Mouse (Mus musculus): Measurements from ENCODE around the gene Mas1. TPM values are rescaled to one million over a fixed set of nuclear protein-coding genes. Genes with fewer than 3 reads are reported as not detected.
A peak's percentile ranks its signal among the peaks of the same experiment; 100 is the strongest.

The Mas1 gene
- total RNA-seq (2014; rRNA removed) (1.5 and 2.2 TPM in 2 replicates), polyA plus RNA-seq (2015; fragmentation: Nextera tagmentation; extraction: Ambion mirVana) (1.4 and 2.4 TPM in 2 replicates)

GRCm38 (mm10) chr17:12868043-12868442 is at the start of gene Mas1:
Gene Mas1, minus strand, starts transcription at chr17:12868143.
- ATAC-seq (no peak), DNase-seq (no peak)
- Histone ChIP-seq H3K4me3 (ENCODE audit: low read depth, low read length) (no peak within 1 kb of the TSS), H3K9me3 (ENCODE audit: low read length) (no peaks in the 10 kb centered on the region), H3K27me3 (ENCODE audit: insufficient read depth, low read length) (no peaks in the 10 kb centered on the region), H3K4me2 (ENCODE audit: low read depth) (no peak within 1 kb of the TSS), H3K9ac (no peak within 1 kb of the TSS), H3K4me1 (ENCODE audit: insufficient read depth) (no peaks in the 10 kb centered on the region), H3K27ac (ENCODE audit: low read depth, low read length) (no peak within 1 kb of the TSS), H3K36me3 (ENCODE audit: insufficient read depth) (no peaks in the 10 kb centered on the region)
- 60% methylated on average over 2 of the region's 2 CpGs for WGBS
- no peak for TF ChIP-seq CTCF (IDR thresholded peaks at IDR 0.05; ENCODE audit: low read depth)

GRCm38 (mm10) chr17:12916588-12917380 is 48.8 kb upstream of the Mas1 start:
- ATAC-seq: peak; percentile 34
- H3K27ac ChIP-seq (ENCODE audit: low read depth, low read length): peak overlapping the region; percentile 91
- peak overlapping the region; percentile 53 for H3K4me2 ChIP-seq (ENCODE audit: low read depth)
- peak overlapping the region; percentile 99 for H3K9ac ChIP-seq
- no peak for DNase-seq
- whole genome bisulfite sequencing: 1% methylated on average over 40 of the region's 40 CpGs
- peak overlapping the region; percentile 70 for H3K4me3 ChIP-seq (ENCODE audit: low read depth, low read length)
- 0 out of 2 replicates have a peak, but pooled peaks cover 4% of the 10 kb centered on the region for H3K4me1 ChIP-seq (ENCODE audit: insufficient read depth)
- no peaks in the 10 kb centered on the region for H3K9me3 ChIP-seq (ENCODE audit: low read length)
- TF ChIP-seq CTCF (IDR thresholded peaks at IDR 0.05; ENCODE audit: low read depth): no peak
- peaks cover 51% of the 10 kb centered on the region for H3K36me3 ChIP-seq (ENCODE audit: insufficient read depth)
- no peaks in the 10 kb centered on the region for H3K27me3 ChIP-seq (ENCODE audit: insufficient read depth, low read length)

- Histone ChIP-seq H3K27me3 (ENCODE audit: insufficient read depth, low read length) (no peaks in the 10 kb centered on the region), H3K9me3 (ENCODE audit: low read length) (no peaks in the 10 kb centered on the region), H3K36me3 (ENCODE audit: insufficient read depth) (peaks cover 50% of the 10 kb centered on the region), H3K27ac (ENCODE audit: low read depth, low read length) (peak within 1 kb of the TSS; percentile 91), H3K4me1 (ENCODE audit: insufficient read depth) (0 out of 2 replicates have a peak, but pooled peaks cover 4% of the 10 kb centered on the region), H3K4me2 (ENCODE audit: low read depth) (peak within 1 kb of the TSS; percentile 62), H3K4me3 (ENCODE audit: low read depth, low read length) (peak within 1 kb of the TSS; percentile 70), H3K9ac (peak within 1 kb of the TSS; percentile 99)
- DNase-seq (peak; percentile 100), ATAC-seq (peak; percentile 98)
- 2% methylated on average over 56 of the region's 56 CpGs for WGBS
- no peak for TF ChIP-seq CTCF (IDR thresholded peaks at IDR 0.05; ENCODE audit: low read depth)
These were observed 48.1 kb upstream of the Mas1 start, which contains the start of gene Mrpl18 for GRCm38 (mm10) chr17:12915881-12916583. Gene Mrpl18, minus strand, starts transcription at chr17:12916345.

- peak; percentile 10 for DNase-seq
- H3K36me3 ChIP-seq (ENCODE audit: insufficient read depth): peaks cover 49% of the 10 kb centered on the region
- no peak for ATAC-seq
These were observed 47.5 kb upstream of the Mas1 start, which contains the start of gene Tcp1 for GRCm38 (mm10) chr17:12915488-12915880. Gene Tcp1, plus strand, starts transcription at chr17:12915701.

GRCm38 (mm10) chr17:12910391-12910790 is 42.4 kb upstream of the Mas1 start:
- 88% methylated on average over 8 of the region's 8 CpGs for WGBS

More at GRCm38 (mm10) chr17:12915488-12915880, 47.5 kb upstream of the Mas1 start, which contains the start of gene Tcp1:
- Histone ChIP-seq H3K9ac (peak within 1 kb of the TSS; percentile 99), H3K4me3 (ENCODE audit: low read depth, low read length) (peak within 1 kb of the TSS; percentile 70), H3K4me2 (ENCODE audit: low read depth) (peak within 1 kb of the TSS; percentile 62), H3K4me1 (ENCODE audit: insufficient read depth) (0 out of 2 replicates have a peak, but pooled peaks cover 4% of the 10 kb centered on the region), H3K27ac (ENCODE audit: low read depth, low read length) (peak within 1 kb of the TSS; percentile 91), H3K9me3 (ENCODE audit: low read length) (no peaks in the 10 kb centered on the region), H3K27me3 (ENCODE audit: insufficient read depth, low read length) (no peaks in the 10 kb centered on the region)
- TF ChIP-seq CTCF (IDR thresholded peaks at IDR 0.05; ENCODE audit: low read depth): no peak
- WGBS: 2% methylated on average over 18 of the region's 18 CpGs

GRCm38 (mm10) chr17:12909361-12910280 is 41.7 kb upstream of the Mas1 start, which contains the start of gene Pnldc1:
Gene Pnldc1, minus strand, starts transcription at chr17:12910230.
- Histone ChIP-seq H3K36me3 (ENCODE audit: insufficient read depth) (peaks cover 50% of the 10 kb centered on the region), H3K4me1 (ENCODE audit: insufficient read depth) (no peaks in the 10 kb centered on the region), H3K27me3 (ENCODE audit: insufficient read depth, low read length) (no peaks in the 10 kb centered on the region), H3K9ac (no peak within 1 kb of the TSS), H3K9me3 (ENCODE audit: low read length) (no peaks in the 10 kb centered on the region), H3K4me2 (ENCODE audit: low read depth) (no peak within 1 kb of the TSS), H3K4me3 (ENCODE audit: low read depth, low read length) (no peak within 1 kb of the TSS), H3K27ac (ENCODE audit: low read depth, low read length) (no peak within 1 kb of the TSS)
- DNase-seq: no peak
- WGBS: 85% methylated on average over 35 of the region's 35 CpGs
- no peak for ATAC-seq
- no peak for TF ChIP-seq CTCF (IDR thresholded peaks at IDR 0.05; ENCODE audit: low read depth)

More at GRCm38 (mm10) chr17:12910391-12910790, 42.4 kb upstream of the Mas1 start:
- Histone ChIP-seq H3K9ac (no peak overlapping the region), H3K4me1 (ENCODE audit: insufficient read depth) (no peaks in the 10 kb centered on the region), H3K9me3 (ENCODE audit: low read length) (no peaks in the 10 kb centered on the region), H3K4me3 (ENCODE audit: low read depth, low read length) (no peak overlapping the region), H3K36me3 (ENCODE audit: insufficient read depth) (peaks cover 44% of the 10 kb centered on the region), H3K4me2 (ENCODE audit: low read depth) (no peak overlapping the region), H3K27ac (ENCODE audit: low read depth, low read length) (no peak overlapping the region), H3K27me3 (ENCODE audit: insufficient read depth, low read length) (no peaks in the 10 kb centered on the region)
- ATAC-seq (no peak), DNase-seq (no peak)
- no peak for TF ChIP-seq CTCF (IDR thresholded peaks at IDR 0.05; ENCODE audit: low read depth)
